Mouse (Mus musculus): Measurements from ENCODE around the gene Hcn3. TPM values are rescaled to one million over a fixed set of nuclear protein-coding genes. Genes with fewer than 3 reads are reported as not detected.

Hcn3 gene
- polyA plus RNA-seq, 1 experiment from 2014 or later: 59.3 TPM

- Histone ChIP-seq H3K4me2 (no peak overlapping the region), H3K27me3 (replicated peaks) (no peaks in the 10 kb centered on the region), H3K4me1 (peaks cover 11% of the 10 kb centered on the region), H3K9ac (replicated peaks) (no peak overlapping the region), H3K9me3 (replicated peaks) (no peaks in the 10 kb centered on the region), H3K27ac (replicated peaks) (no peak overlapping the region), H3K36me3 (peaks cover 7% of the 10 kb centered on the region), H3K4me3 (replicated peaks) (no peak overlapping the region)
- 80% methylated on average over 1 of the region's 1 CpGs for WGBS
- ATAC-seq (ENCODE audit: low FRiP score): no peak
Measured at GRCm38 (mm10) chr3:89193351-89193750, 33.4 kb upstream of the Hcn3 start.

GRCm38 (mm10) chr3:89190436-89190835, 30.4 kb upstream of the Hcn3 start:
- no peak overlapping the region for H3K4me2 ChIP-seq
- peaks cover 4% of the 10 kb centered on the region for H3K4me1 ChIP-seq
- no peaks in the 10 kb centered on the region for H3K9me3 ChIP-seq (replicated peaks)
- H3K36me3 ChIP-seq: peaks cover 20% of the 10 kb centered on the region
- H3K4me3 ChIP-seq (replicated peaks): no peak overlapping the region
- H3K27ac ChIP-seq (replicated peaks): no peak overlapping the region
- no peaks in the 10 kb centered on the region for H3K27me3 ChIP-seq (replicated peaks)
- 87% methylated on average over 8 of the region's 8 CpGs for WGBS
- no peak overlapping the region for H3K9ac ChIP-seq (replicated peaks)
- ATAC-seq (ENCODE audit: low FRiP score): no peak

GRCm38 (mm10) chr3:89188478-89188875, 28.5 kb upstream of the Hcn3 start:
- no peak for ATAC-seq (ENCODE audit: low FRiP score)

GRCm38 (mm10) chr3:89187690-89188477, 27.9 kb upstream of the Hcn3 start:
- Histone ChIP-seq H3K9me3 (replicated peaks) (no peaks in the 10 kb centered on the region), H3K4me3 (replicated peaks) (no peak overlapping the region), H3K27me3 (replicated peaks) (no peaks in the 10 kb centered on the region), H3K4me2 (no peak overlapping the region), H3K9ac (replicated peaks) (no peak overlapping the region), H3K27ac (replicated peaks) (no peak overlapping the region), H3K36me3 (peaks cover 20% of the 10 kb centered on the region), H3K4me1 (peaks cover 25% of the 10 kb centered on the region)
- ATAC-seq (ENCODE audit: low FRiP score): no peak
- 73% methylated on average over 18 of the region's 18 CpGs for WGBS

More at GRCm38 (mm10) chr3:89188478-89188875, 28.5 kb upstream of the Hcn3 start:
- Histone ChIP-seq H3K4me3 (replicated peaks) (no peak overlapping the region), H3K36me3 (peaks cover 20% of the 10 kb centered on the region), H3K27ac (replicated peaks) (no peak overlapping the region), H3K9ac (replicated peaks) (no peak overlapping the region), H3K4me2 (no peak overlapping the region), H3K27me3 (replicated peaks) (no peaks in the 10 kb centered on the region), H3K9me3 (replicated peaks) (no peaks in the 10 kb centered on the region), H3K4me1 (peaks cover 22% of the 10 kb centered on the region)
- WGBS: 74% methylated on average over 12 of the region's 12 CpGs

- no peak for ATAC-seq (ENCODE audit: low FRiP score)
- Histone ChIP-seq H3K4me3 (replicated peaks) (no peak overlapping the region), H3K9me3 (replicated peaks) (no peaks in the 10 kb centered on the region), H3K27ac (replicated peaks) (no peak overlapping the region), H3K9ac (replicated peaks) (no peak overlapping the region), H3K4me1 (peaks cover 30% of the 10 kb centered on the region), H3K36me3 (peaks cover 22% of the 10 kb centered on the region), H3K27me3 (replicated peaks) (no peaks in the 10 kb centered on the region), H3K4me2 (no peak overlapping the region)
- 50% methylated on average over 23 of the region's 23 CpGs for WGBS
Measured at GRCm38 (mm10) chr3:89187197-89187596, 27.2 kb upstream of the Hcn3 start.

- Histone ChIP-seq H3K9me3 (replicated peaks) (no peaks in the 10 kb centered on the region), H3K4me3 (replicated peaks) (peak overlapping the region; percentile 62), H3K27ac (replicated peaks) (peak overlapping the region; percentile 95), H3K27me3 (replicated peaks) (no peaks in the 10 kb centered on the region), H3K4me2 (peak overlapping the region; percentile 97), H3K36me3 (peaks cover 53% of the 10 kb centered on the region), H3K4me1 (peaks cover 37% of the 10 kb centered on the region), H3K9ac (replicated peaks) (peak overlapping the region; percentile 94)
- no peak; the same call in 1 of the 2 replicates for ATAC-seq (ENCODE audit: low FRiP score)
- 58% methylated on average over 6 of the region's 6 CpGs for WGBS
Measured at GRCm38 (mm10) chr3:89183959-89184315, 23.9 kb upstream of the Hcn3 start.

GRCm38 (mm10) chr3:89183058-89183958, 23.3 kb upstream of the Hcn3 start, which contains the start of gene Fam189b:
Fam189b (plus strand) TSS chr3:89183143.
- Histone ChIP-seq H3K36me3 (peaks cover 48% of the 10 kb centered on the region), H3K27ac (replicated peaks) (peak within 1 kb of the TSS; percentile 95), H3K4me3 (replicated peaks) (peak within 1 kb of the TSS; percentile 62), H3K27me3 (replicated peaks) (no peaks in the 10 kb centered on the region), H3K9me3 (replicated peaks) (no peaks in the 10 kb centered on the region), H3K9ac (replicated peaks) (peak within 1 kb of the TSS; percentile 94), H3K4me2 (peak within 1 kb of the TSS; percentile 97), H3K4me1 (peaks cover 43% of the 10 kb centered on the region)
- ATAC-seq (ENCODE audit: low FRiP score): peak; percentile 94
- WGBS: 5% methylated on average over 39 of the region's 39 CpGs

GRCm38 (mm10) chr3:89182531-89183057, 22.6 kb upstream of the Hcn3 start:
- ATAC-seq (ENCODE audit: low FRiP score): peak; percentile 6
- Histone ChIP-seq H3K27ac (replicated peaks) (peak overlapping the region; percentile 95), H3K4me3 (replicated peaks) (peak overlapping the region; percentile 62), H3K4me2 (peak overlapping the region; percentile 97), H3K27me3 (replicated peaks) (no peaks in the 10 kb centered on the region), H3K4me1 (peaks cover 48% of the 10 kb centered on the region), H3K9me3 (replicated peaks) (no peaks in the 10 kb centered on the region), H3K36me3 (peaks cover 41% of the 10 kb centered on the region), H3K9ac (replicated peaks) (no peak overlapping the region; the same call in 1 of the 2 replicates)
- WGBS: 51% methylated on average over 7 of the region's 7 CpGs

GRCm38 (mm10) chr3:89181749-89182500, 21.9 kb upstream of the Hcn3 start:
- no peak overlapping the region for H3K9ac ChIP-seq (replicated peaks)

GRCm38 (mm10) chr3:89179056-89179455, 19.1 kb upstream of the Hcn3 start:
- peaks cover 33% of the 10 kb centered on the region for H3K4me1 ChIP-seq

More at GRCm38 (mm10) chr3:89181749-89182500, 21.9 kb upstream of the Hcn3 start:
- Histone ChIP-seq H3K4me2 (no peak overlapping the region), H3K27me3 (replicated peaks) (no peaks in the 10 kb centered on the region), H3K27ac (replicated peaks) (peak overlapping the region; percentile 95; the same call in 1 of the 2 replicates), H3K9me3 (replicated peaks) (no peaks in the 10 kb centered on the region), H3K4me1 (peaks cover 49% of the 10 kb centered on the region), H3K36me3 (peaks cover 35% of the 10 kb centered on the region), H3K4me3 (replicated peaks) (no peak overlapping the region)
- 95% methylated on average over 27 of the region's 27 CpGs for WGBS
- ATAC-seq (ENCODE audit: low FRiP score): no peak

GRCm38 (mm10) chr3:89178107-89178385, 18.1 kb upstream of the Hcn3 start:
- WGBS: 7% methylated on average over 6 of the region's 6 CpGs
- ATAC-seq (ENCODE audit: low FRiP score): no peak
- H3K4me1 ChIP-seq: peaks cover 26% of the 10 kb centered on the region

More at GRCm38 (mm10) chr3:89179056-89179455, 19.1 kb upstream of the Hcn3 start:
- no peak for ATAC-seq (ENCODE audit: low FRiP score)
- Histone ChIP-seq H3K9me3 (replicated peaks) (no peaks in the 10 kb centered on the region), H3K9ac (replicated peaks) (0 out of 2 replicates have a peak overlapping the region, but pooled peaks have one; percentile 77), H3K27me3 (replicated peaks) (no peaks in the 10 kb centered on the region), H3K4me3 (replicated peaks) (no peak overlapping the region), H3K27ac (replicated peaks) (no peak overlapping the region), H3K36me3 (peaks cover 60% of the 10 kb centered on the region), H3K4me2 (0 out of 2 replicates have a peak overlapping the region, but pooled peaks have one; percentile 13)
- WGBS: 94% methylated on average over 11 of the region's 11 CpGs

More at GRCm38 (mm10) chr3:89178107-89178385, 18.1 kb upstream of the Hcn3 start:
- Histone ChIP-seq H3K36me3 (peaks cover 70% of the 10 kb centered on the region), H3K27ac (replicated peaks) (peak overlapping the region; percentile 87), H3K9ac (replicated peaks) (peak overlapping the region; percentile 77), H3K27me3 (replicated peaks) (no peaks in the 10 kb centered on the region), H3K4me3 (replicated peaks) (peak overlapping the region; percentile 76), H3K4me2 (peak overlapping the region; percentile 90), H3K9me3 (replicated peaks) (no peaks in the 10 kb centered on the region)
